Mouse (Mus musculus): ENCODE measurements around the gene Tnni3. TPM values are rescaled to one million over a fixed set of nuclear protein-coding genes. Genes with fewer than 3 reads are reported as not detected.

Gene Tnni3
- polyA plus RNA-seq, 1 experiment from 2014 or later: 0.33 TPM

DNA sequence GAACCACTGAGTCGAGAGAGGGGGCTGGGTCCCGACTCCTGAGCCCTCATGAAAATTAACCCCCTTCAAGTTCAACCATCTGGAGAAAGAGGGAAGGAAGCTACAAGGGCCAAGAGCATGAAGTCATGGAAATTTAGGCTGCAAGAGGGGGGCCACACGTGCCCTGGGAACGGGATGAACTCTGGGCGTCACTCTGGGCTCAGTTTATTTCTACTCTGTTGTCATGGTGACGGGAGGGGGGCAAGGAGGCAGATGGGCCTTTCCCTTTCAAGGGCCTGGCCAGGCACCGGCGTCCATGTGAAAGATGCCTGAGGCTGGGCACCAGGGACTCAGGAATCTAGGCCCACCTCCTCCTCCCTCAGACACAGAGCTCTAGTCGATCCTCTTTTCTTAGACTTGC, 25.8 kb downstream of the Tnni3 start:
- ATAC-seq (no peak), DNase-seq (ENCODE audit: low read depth, low spot score) (no peak)
- no peak for TF ChIP-seq CTCF (IDR thresholded peaks at IDR 0.05)
- in situ Hi-C loops (cut with MboI; ENCODE audit: low pct_unique_long_range_greater_than_20kb): no loop called here
- ChIA-PET POLR2A (no interaction called here), CTCF (interaction anchor here (1.3 to 1.4 kb wide), 2 partner anchors 13 to 71 kb away, joined by 3 to 4 read pairs; no protein-coding TSS in a partner anchor)
- H3K27me3 ChIP-seq: no peaks in the 10 kb centered on the region

DNA sequence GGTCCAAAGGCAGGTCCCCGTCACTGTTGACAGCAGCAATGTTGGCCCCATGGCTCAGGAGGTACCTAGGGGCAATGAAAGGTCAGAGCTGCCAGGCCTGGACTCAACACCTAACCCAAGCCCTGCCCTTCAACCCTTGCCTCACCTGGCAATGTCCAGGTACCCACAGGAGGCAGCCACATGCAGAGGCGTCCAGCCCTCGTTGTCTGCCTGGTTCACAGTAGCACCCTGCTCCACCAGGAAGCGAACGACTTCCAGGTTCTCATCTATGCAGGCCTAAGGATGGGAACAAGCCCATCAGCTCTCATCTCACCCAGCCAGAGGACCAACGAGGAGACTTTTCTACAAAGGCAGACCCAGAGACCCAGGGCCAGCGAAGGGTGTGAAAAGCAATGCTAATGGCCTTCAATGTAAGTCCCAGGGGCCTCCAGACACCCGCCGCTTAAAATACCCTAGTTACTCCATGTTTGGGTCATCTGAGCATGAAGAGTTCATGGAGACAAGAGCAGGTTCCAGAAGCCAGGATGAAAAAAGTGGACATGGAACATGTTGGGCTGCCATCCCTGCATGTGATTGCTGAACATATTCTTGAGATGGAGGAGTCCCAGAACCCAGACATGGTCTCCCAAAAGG, 26.6 kb downstream of the Tnni3 start:
- DNase-seq (ENCODE audit: low read depth, low spot score) (no peak), ATAC-seq (no peak)
- CTCF ChIA-PET: interaction anchor here (1.2 to 1.3 kb wide), 2 partner anchors 16 to 70 kb away, joined by 3 read pairs; no protein-coding TSS in a partner anchor
- no peaks in the 10 kb centered on the region for H3K27me3 ChIP-seq
- POLR2A ChIA-PET: no interaction called here
- in situ Hi-C loops (cut with MboI; ENCODE audit: low pct_unique_long_range_greater_than_20kb): no loop called here
- TF ChIP-seq CTCF (IDR thresholded peaks at IDR 0.05): no peak

DNA sequence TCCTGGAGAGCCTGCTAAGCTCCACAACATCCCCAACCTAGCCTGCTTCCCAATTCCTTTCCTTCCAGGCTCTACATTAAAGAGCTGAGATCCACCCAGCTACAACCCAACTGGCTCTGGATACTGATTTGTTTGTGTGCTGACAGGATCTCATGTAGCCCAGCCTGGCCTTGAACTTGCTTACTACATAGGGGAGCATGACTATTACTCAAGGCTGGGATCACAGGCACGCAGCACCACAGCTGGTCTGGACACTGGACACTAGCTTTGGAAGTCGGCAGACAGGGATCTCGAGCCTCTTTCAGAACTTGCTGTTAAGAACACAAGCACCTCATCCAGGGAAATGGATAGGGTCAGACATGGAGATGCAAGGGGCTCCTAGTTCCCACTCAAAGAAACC, 27.6 kb downstream of the Tnni3 start:
- no peak for TF ChIP-seq CTCF (IDR thresholded peaks at IDR 0.05)
- no peaks in the 10 kb centered on the region for H3K27me3 ChIP-seq
- no peak for ATAC-seq
- DNase-seq (ENCODE audit: low read depth, low spot score): no peak
- in situ Hi-C loops (cut with MboI; ENCODE audit: low pct_unique_long_range_greater_than_20kb): no loop called here
- ChIA-PET POLR2A (no interaction called here), CTCF (interaction anchor here (1.2 to 1.3 kb wide), 2 partner anchors 13 to 17 kb away, joined by 3 to 4 read pairs; no protein-coding TSS in a partner anchor)

DNA sequence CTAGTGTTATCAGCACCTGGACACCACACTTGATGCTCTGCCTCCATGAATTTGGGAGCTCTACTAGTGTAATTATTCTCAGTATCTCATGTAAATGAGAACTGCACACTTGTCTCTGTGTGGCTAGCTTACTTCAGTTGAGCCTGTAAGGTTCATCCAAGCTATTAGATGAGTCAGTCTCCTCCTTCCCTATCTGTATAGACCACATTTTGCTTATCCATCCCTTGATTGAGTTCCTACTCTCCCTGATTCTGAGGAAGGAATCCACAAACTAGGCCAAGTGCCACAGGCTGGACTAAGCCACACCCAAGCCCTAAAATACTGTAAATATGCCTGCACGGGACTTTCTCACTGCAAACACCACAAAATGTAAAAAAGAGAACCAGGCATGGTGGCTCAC, 30.0 kb downstream of the Tnni3 start:
- no peak for ATAC-seq

DNA sequence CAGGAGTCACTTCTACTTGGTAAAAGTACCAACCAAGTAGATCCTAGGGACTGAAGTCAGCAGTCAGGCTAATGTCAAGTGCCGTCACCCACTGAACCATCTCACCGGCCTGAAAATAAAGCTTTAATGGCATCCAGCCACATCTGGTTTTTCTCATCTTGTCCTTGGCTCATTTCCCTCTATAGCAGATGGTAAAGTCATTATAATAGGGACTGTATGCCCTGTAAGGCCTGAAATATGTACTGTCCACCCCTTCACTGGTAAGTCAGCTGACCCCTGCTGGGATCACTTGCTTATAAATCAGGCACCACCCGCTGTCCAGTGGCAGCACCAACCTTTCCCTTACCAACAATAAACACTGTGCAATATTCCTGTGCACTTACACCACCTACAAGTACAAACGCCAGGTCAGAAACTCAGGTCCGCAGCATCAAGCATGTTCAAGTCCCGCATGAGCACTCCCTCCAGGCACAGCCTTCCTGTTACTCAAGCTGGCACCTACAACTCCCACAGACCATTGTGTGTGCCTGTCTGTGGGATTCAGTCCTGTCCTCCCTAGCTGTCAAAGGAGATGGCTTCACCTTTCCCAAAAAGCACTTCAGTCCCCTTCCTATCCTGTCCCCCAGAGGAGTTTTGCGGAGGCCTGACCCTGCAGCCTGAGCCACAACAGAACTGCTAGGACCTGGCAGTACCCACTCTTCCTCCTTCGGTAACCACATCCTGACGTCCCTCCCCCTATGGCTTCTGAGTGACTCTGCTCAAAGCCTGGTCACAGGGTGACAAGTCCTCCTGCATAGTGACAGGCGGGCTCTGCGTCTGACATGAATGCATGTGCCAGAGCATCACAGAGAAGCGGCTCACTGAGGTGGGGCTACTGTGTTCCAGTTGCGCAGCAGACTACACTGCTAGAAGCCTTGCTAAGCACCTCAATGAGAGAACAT, 31.5 kb downstream of the Tnni3 start:
- in situ Hi-C loops (cut with MboI; ENCODE audit: low pct_unique_long_range_greater_than_20kb): no loop called here
- CTCF ChIA-PET: interaction anchor here (1.0 kb wide), 1 partner anchor 31 kb away, joined by 3 read pairs; the partner anchor contains the start of gene Tnni3
- POLR2A ChIA-PET: interaction anchor here (0.7 kb wide), 1 partner anchor 796 kb away, joined by 5 read pairs; no protein-coding TSS in a partner anchor
- ATAC-seq: no peak
- no peak for DNase-seq (ENCODE audit: low read depth, low spot score)
- no peak for TF ChIP-seq CTCF (IDR thresholded peaks at IDR 0.05)
- H3K27me3 ChIP-seq: no peaks in the 10 kb centered on the region

More for the DNA sequence above, 30.0 kb downstream of the Tnni3 start:
- CTCF ChIA-PET: interaction anchor here (0.9 to 2.6 kb wide), 3 partner anchors 8 to 30 kb away, joined by 3 to 12 read pairs (median 3); partner anchors contain the start of gene Tnni3
- no peak for TF ChIP-seq CTCF (IDR thresholded peaks at IDR 0.05)
- H3K27me3 ChIP-seq: no peaks in the 10 kb centered on the region
- in situ Hi-C loops (cut with MboI; ENCODE audit: low pct_unique_long_range_greater_than_20kb): no loop called here
- POLR2A ChIA-PET: no interaction called here
- DNase-seq (ENCODE audit: low read depth, low spot score): no peak

DNA sequence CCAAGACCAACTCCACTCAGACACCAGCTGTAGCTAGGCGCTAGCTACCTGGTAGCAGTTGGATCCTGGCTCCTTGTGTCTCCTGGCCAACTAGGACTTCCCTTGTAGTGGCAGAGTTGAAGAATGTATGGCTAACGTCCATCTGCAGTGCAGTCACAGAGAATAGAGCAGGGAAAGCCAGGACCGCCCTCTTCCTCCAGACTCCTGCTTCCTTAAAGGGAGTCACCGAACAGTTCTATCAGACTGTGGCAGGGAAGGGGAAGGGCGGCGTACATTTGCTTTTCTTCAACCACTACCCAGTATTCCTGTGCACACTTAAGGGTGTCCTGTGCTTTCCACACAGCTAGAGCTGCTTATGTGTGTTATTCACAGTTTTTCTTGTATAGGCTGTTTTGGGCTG, 32.7 kb downstream of the Tnni3 start:
- TF ChIP-seq CTCF (IDR thresholded peaks at IDR 0.05): no peak
- no peak for DNase-seq (ENCODE audit: low read depth, low spot score)

DNA sequence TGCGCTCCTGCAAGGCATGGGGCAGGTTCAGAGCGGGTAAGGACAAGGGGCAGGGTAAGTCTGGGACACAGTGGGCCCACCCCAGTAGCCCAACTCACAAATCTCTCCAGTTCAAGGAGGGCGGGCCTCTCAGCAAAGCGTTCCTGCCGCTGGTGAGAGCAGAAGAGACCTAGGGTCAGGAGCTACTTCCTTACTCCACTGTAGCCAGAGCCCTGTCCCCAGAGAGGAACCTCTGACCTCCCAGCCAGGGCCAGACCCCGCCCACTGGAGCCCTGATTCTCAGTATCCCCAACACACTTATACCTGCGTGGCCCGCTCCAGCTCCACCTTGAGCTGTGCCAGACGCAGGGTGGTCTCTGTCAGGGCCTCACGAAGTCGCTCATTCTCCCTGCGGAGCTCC, 41.7 kb downstream of the Tnni3 start:
- in situ Hi-C loops (cut with MboI; ENCODE audit: low pct_unique_long_range_greater_than_20kb): no loop called here
- no peak for TF ChIP-seq CTCF (IDR thresholded peaks at IDR 0.05)
- ChIA-PET CTCF (no interaction called here), POLR2A (no interaction called here)
- no peaks in the 10 kb centered on the region for H3K27me3 ChIP-seq
- DNase-seq (ENCODE audit: low read depth, low spot score): no peak
- peak; percentile 6 for ATAC-seq

More for the DNA sequence above, 32.7 kb downstream of the Tnni3 start:
- no peaks in the 10 kb centered on the region for H3K27me3 ChIP-seq
- ChIA-PET CTCF (interaction anchor here (0.8 kb wide), 1 partner anchor 11 kb away, joined by 3 read pairs; no protein-coding TSS in a partner anchor), POLR2A (interaction anchor here (1.1 kb wide), 1 partner anchor 10 kb away, joined by 3 read pairs; the partner anchor contains the start of gene Ppp1r12c)
- in situ Hi-C loops (cut with MboI; ENCODE audit: low pct_unique_long_range_greater_than_20kb): no loop called here
- no peak for ATAC-seq

DNA sequence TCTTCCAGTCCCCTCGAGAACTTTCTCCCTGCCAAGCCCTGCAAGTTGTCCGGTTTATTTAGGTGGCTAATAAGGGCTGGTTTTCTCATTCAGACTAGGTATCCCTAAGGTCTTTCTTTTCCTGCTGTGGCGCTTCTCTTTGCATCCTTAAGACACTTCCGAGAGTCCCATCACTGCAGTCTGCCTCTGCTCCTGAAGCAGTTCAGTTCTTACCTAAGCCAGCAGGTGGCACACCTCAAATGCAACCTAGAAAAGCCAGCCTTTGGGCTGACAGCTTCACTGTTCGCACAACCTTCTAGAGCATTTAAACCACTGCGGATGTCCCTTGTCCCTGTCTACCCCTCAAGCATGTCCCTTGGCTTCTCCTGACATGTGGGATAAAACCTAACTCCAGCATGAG, 44.4 kb downstream of the Tnni3 start:
- no peak for DNase-seq (ENCODE audit: low read depth, low spot score)
- no peak for ATAC-seq
- in situ Hi-C loops (cut with MboI; ENCODE audit: low pct_unique_long_range_greater_than_20kb): no loop called here
- ChIA-PET POLR2A (no interaction called here), CTCF (interaction anchor here (0.8 to 4.4 kb wide), 3 partner anchors 12 to 22 kb away, joined by 3 to 12 read pairs (median 3); partner anchors contain the start of gene Ppp1r12c)
- H3K27me3 ChIP-seq: peaks cover 4% of the 10 kb centered on the region
- no peak for TF ChIP-seq CTCF (IDR thresholded peaks at IDR 0.05)

DNA sequence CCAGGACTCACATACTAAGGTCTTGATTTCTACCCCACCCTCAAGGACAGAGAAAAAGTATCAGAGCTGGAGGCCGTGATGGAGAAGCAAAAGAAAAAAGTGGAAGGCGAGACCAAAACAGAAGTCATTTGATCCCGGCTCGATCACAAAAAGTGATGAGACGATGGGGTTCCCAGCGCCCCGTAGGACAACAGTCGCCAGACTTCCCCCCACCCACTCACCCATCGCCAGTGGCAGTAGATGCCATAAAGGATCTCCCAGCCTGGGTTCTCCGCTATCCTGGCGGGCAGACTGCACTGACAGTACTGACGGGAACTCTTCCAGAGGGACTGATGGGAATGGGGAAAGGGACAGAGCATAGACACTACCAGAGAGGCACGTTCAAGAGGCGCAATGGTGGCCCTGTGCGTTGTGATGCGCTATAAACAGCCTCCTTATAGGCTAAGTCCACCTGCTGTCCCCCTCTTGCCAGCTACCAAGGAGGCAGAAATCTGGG, 45.2 kb downstream of the Tnni3 start:
- in situ Hi-C loops (cut with MboI; ENCODE audit: low pct_unique_long_range_greater_than_20kb): no loop called here
- ChIA-PET POLR2A (no interaction called here), CTCF (interaction anchor here (1.0 to 4.4 kb wide), 2 partner anchors 11 to 16 kb away, joined by 3 to 12 read pairs; no protein-coding TSS in a partner anchor)
- no peak for TF ChIP-seq CTCF (IDR thresholded peaks at IDR 0.05)
- peaks cover 4% of the 10 kb centered on the region for H3K27me3 ChIP-seq
- DNase-seq (ENCODE audit: low read depth, low spot score): no peak
- ATAC-seq: no peak

DNA sequence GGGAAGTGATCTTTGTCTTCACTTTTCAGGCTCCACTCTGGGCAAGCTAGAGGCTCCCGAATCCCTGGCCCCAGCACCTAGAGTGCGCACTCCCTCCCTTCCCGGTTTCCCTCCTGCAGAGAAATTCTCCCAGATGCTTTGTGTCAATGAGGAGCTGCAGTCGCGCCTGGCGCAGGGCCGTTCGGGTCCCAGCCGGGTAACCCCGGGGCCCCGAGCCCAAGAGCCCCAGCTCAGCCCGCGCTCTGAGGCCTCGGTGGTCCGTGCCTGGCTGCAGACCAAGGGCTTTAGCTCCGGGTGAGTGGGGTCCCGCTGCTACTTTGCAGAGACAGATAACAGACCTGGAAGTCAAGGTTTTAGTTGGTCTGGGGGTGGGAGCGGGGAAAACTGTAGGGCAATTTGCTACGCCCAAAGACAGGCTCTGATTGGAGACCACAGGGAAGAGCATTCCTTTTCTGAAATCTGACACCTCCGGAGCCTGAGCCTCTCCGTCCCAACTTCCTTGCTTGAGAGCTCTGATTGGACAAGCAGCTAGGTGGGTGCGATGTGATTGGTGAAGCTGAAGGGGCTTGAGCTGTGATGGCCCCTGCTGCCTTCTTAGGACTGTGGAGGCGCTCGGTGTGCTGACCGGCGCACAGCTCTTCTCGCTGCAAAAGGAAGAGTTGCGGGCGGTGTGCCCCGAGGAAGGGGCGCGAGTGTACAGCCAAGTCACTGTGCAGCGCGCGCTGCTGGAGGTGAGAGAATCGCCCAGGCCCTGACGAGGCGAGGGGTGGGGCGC, 45.8 kb downstream of the Tnni3 start:
- peaks cover 4% of the 10 kb centered on the region for H3K27me3 ChIP-seq
- POLR2A ChIA-PET: no interaction called here
- DNase-seq (ENCODE audit: low read depth, low spot score) (no peak), ATAC-seq (no peak)
- CTCF ChIA-PET: interaction anchor here (1.0 to 4.4 kb wide), 2 partner anchors 10 to 16 kb away, joined by 3 to 12 read pairs; no protein-coding TSS in a partner anchor
- TF ChIP-seq CTCF (IDR thresholded peaks at IDR 0.05): no peak
- in situ Hi-C loops (cut with MboI; ENCODE audit: low pct_unique_long_range_greater_than_20kb): no loop called here

Data from Patski (cell line).